Mouse (Mus musculus): ENCODE measurements around the gene Ebf4. TPM values are rescaled to one million over a fixed set of nuclear protein-coding genes. Genes with fewer than 3 reads are reported as not detected.

The Ebf4 gene
- total RNA-seq (2014; rRNA removed): 17.2 and 22.5 TPM in 2 replicates
- polyA plus RNA-seq (2015; fragmentation: Nextera tagmentation; extraction: Ambion mirVana): 6.3 and 6.7 TPM in 2 replicates

DNA sequence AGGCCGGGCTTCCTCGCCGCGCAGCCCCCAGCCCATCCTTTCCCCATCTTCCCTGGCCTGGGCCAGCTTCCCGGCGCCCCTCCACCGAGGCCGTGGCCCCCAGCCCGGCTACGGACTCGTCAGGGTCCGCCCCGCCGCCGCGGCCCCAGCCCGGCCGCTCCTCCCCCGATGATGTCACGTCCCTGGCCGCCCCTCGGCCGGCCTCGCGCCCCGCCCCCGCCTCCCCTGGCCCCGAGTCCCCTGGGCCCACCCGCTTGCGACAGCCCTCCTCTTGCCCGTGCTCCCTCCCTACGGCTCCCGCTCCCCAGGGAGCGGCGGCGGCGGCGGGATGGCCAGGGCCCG lies at the start of gene Ebf4:
Gene Ebf4, plus strand, starts transcription at position 234 of the 342 bp plus-strand sequence.
- H3K27me3 ChIP-seq (ENCODE audit: insufficient read depth, low read length): no peaks in the 10 kb centered on the region
- peak within 1 kb of the TSS; percentile 69 for H3K27ac ChIP-seq (ENCODE audit: low read depth, low read length)
- peak within 1 kb of the TSS; percentile 78 for H3K4me2 ChIP-seq (ENCODE audit: low read depth, low read length, poor library complexity, severe bottlenecking)
- peaks cover 8% of the 10 kb centered on the region for H3K36me3 ChIP-seq (ENCODE audit: insufficient read depth, low read length)
- 2% methylated on average over 12 of the region's 39 CpGs for WGBS
- peak; percentile 74 for ATAC-seq (ENCODE audit: low FRiP score)
- no peaks in the 10 kb centered on the region for H3K9me3 ChIP-seq (ENCODE audit: low read length)
- peak; percentile 67 for DNase-seq (ENCODE audit: low spot score)
- H3K4me1 ChIP-seq (ENCODE audit: insufficient read depth, low read length): peaks cover 4% of the 10 kb centered on the region; the same call in 1 of the 2 replicates
- H3K4me3 ChIP-seq (ENCODE audit: low read depth, low read length): peak within 1 kb of the TSS; percentile 77
- no peak for TF ChIP-seq CTCF (IDR thresholded peaks at IDR 0.05)
- peak within 1 kb of the TSS; percentile 91 for H3K9ac ChIP-seq (replicated peaks; ENCODE audit: low read length, poor library complexity, severe bottlenecking)

- WGBS: 37% methylated on average over 8 of the region's 9 CpGs
- ATAC-seq (ENCODE audit: low FRiP score) (no peak), DNase-seq (ENCODE audit: low spot score) (peak; percentile 40)
- Histone ChIP-seq H3K9ac (replicated peaks; ENCODE audit: low read length, poor library complexity, severe bottlenecking) (no peak overlapping the region), H3K36me3 (ENCODE audit: insufficient read depth, low read length) (no peaks in the 10 kb centered on the region), H3K27ac (ENCODE audit: low read depth, low read length) (no peak overlapping the region), H3K4me1 (ENCODE audit: insufficient read depth, low read length) (no peaks in the 10 kb centered on the region), H3K9me3 (ENCODE audit: low read length) (no peaks in the 10 kb centered on the region), H3K27me3 (ENCODE audit: insufficient read depth, low read length) (no peaks in the 10 kb centered on the region), H3K4me2 (ENCODE audit: low read depth, low read length, poor library complexity, severe bottlenecking) (no peak overlapping the region), H3K4me3 (ENCODE audit: low read depth, low read length) (no peak overlapping the region)
- TF ChIP-seq CTCF (IDR thresholded peaks at IDR 0.05): peak; percentile 60
These were observed 48.1 kb upstream of the Ebf4 start for GRCm38 (mm10) chr2:130246912-130247311.

GRCm38 (mm10) chr2:130248226-130248625 lies 46.7 kb upstream of the Ebf4 start:
- TF ChIP-seq CTCF (IDR thresholded peaks at IDR 0.05): no peak
- Histone ChIP-seq H3K27ac (ENCODE audit: low read depth, low read length) (no peak overlapping the region), H3K4me2 (ENCODE audit: low read depth, low read length, poor library complexity, severe bottlenecking) (no peak overlapping the region), H3K27me3 (ENCODE audit: insufficient read depth, low read length) (no peaks in the 10 kb centered on the region), H3K36me3 (ENCODE audit: insufficient read depth, low read length) (no peaks in the 10 kb centered on the region), H3K9me3 (ENCODE audit: low read length) (no peaks in the 10 kb centered on the region), H3K9ac (replicated peaks; ENCODE audit: low read length, poor library complexity, severe bottlenecking) (no peak overlapping the region), H3K4me1 (ENCODE audit: insufficient read depth, low read length) (no peaks in the 10 kb centered on the region), H3K4me3 (ENCODE audit: low read depth, low read length) (no peak overlapping the region)
- DNase-seq (ENCODE audit: low spot score) (no peak), ATAC-seq (ENCODE audit: low FRiP score) (no peak)
- WGBS: 80% methylated on average over 7 of the region's 7 CpGs

DNA sequence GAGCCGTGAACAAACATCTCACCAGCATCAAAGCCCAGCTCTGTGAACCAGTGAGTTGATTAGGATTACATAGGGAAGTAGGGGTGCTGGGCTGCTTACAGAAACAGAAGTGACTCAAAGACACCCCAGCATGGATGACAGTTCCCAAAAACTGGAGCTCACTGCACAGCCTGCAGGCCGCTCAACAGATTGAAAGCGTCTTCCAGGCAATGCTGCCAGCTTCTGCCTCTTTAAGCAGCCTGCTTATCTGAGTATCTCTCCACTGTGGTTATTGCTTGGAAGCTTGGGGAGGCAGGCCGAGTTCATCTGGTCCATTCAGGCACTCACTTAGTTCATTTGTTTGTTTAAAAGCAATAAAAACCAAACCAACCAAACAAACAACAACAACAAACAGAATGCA lies 38.2 kb upstream of the Ebf4 start:
- 93% methylated on average over 4 of the region's 4 CpGs for whole genome bisulfite sequencing

DNA sequence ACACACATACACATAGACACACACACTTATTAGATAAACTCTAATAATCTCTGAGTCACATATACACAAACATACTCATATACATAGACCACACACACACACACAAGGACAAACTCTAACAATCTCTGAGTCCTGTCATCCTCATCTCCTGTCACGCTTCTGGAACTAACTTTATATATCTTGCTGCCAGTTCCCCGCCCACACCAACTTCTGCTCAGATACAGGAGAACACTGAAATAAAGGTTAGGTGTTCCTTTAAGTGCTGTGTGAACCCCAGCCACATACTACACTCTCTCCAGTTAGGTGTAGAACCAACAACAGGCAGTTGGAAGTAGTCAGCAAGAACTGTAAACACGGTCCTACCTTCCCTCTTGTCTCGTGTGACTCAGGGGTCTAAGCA lies 34.1 kb upstream of the Ebf4 start:
- Histone ChIP-seq H3K9ac (replicated peaks; ENCODE audit: low read length, poor library complexity, severe bottlenecking) (no peak overlapping the region), H3K36me3 (ENCODE audit: insufficient read depth, low read length) (no peaks in the 10 kb centered on the region), H3K4me3 (ENCODE audit: low read depth, low read length) (no peak overlapping the region), H3K4me2 (ENCODE audit: low read depth, low read length, poor library complexity, severe bottlenecking) (no peak overlapping the region), H3K9me3 (ENCODE audit: low read length) (no peaks in the 10 kb centered on the region), H3K27ac (ENCODE audit: low read depth, low read length) (no peak overlapping the region), H3K4me1 (ENCODE audit: insufficient read depth, low read length) (no peaks in the 10 kb centered on the region), H3K27me3 (ENCODE audit: insufficient read depth, low read length) (no peaks in the 10 kb centered on the region)
- ATAC-seq (ENCODE audit: low FRiP score): no peak
- DNase-seq (ENCODE audit: low spot score): no peak
- 90% methylated on average over 4 of the region's 4 CpGs for WGBS
- TF ChIP-seq CTCF (IDR thresholded peaks at IDR 0.05): no peak

More for the DNA sequence above, 38.2 kb upstream of the Ebf4 start:
- DNase-seq (ENCODE audit: low spot score) (no peak), ATAC-seq (ENCODE audit: low FRiP score) (no peak)
- Histone ChIP-seq H3K4me1 (ENCODE audit: insufficient read depth, low read length) (no peaks in the 10 kb centered on the region), H3K4me2 (ENCODE audit: low read depth, low read length, poor library complexity, severe bottlenecking) (no peak overlapping the region), H3K27ac (ENCODE audit: low read depth, low read length) (no peak overlapping the region), H3K36me3 (ENCODE audit: insufficient read depth, low read length) (no peaks in the 10 kb centered on the region), H3K4me3 (ENCODE audit: low read depth, low read length) (no peak overlapping the region), H3K27me3 (ENCODE audit: insufficient read depth, low read length) (no peaks in the 10 kb centered on the region), H3K9ac (replicated peaks; ENCODE audit: low read length, poor library complexity, severe bottlenecking) (no peak overlapping the region), H3K9me3 (ENCODE audit: low read length) (no peaks in the 10 kb centered on the region)
- TF ChIP-seq CTCF (IDR thresholded peaks at IDR 0.05): no peak

DNA sequence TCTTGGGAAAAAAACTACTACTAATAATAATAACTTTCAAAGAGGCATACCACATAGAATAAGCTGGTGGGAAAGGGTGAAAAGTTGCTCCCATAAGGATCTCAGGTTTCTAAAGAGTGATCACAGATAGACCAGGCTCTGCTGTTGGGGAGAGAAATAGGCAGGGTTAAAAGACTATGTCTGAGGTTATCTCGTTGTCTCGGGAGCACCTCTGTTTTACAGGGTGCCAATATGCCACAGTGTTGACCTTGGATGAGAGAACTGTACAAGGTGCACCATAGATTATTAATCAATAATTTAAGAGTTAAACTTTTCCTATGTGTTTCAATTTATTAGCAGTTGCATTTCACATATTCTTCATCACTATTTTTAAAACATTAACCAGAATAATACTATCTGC lies 33.1 kb upstream of the Ebf4 start:
- Histone ChIP-seq H3K9me3 (ENCODE audit: low read length) (no peaks in the 10 kb centered on the region), H3K4me3 (ENCODE audit: low read depth, low read length) (no peak overlapping the region), H3K36me3 (ENCODE audit: insufficient read depth, low read length) (no peaks in the 10 kb centered on the region), H3K27me3 (ENCODE audit: insufficient read depth, low read length) (no peaks in the 10 kb centered on the region), H3K27ac (ENCODE audit: low read depth, low read length) (no peak overlapping the region), H3K4me2 (ENCODE audit: low read depth, low read length, poor library complexity, severe bottlenecking) (no peak overlapping the region), H3K4me1 (ENCODE audit: insufficient read depth, low read length) (no peaks in the 10 kb centered on the region), H3K9ac (replicated peaks; ENCODE audit: low read length, poor library complexity, severe bottlenecking) (no peak overlapping the region)
- 93% methylated on average over 2 of the region's 2 CpGs for WGBS
- no peak for DNase-seq (ENCODE audit: low spot score)
- ATAC-seq (ENCODE audit: low FRiP score): no peak
- no peak for TF ChIP-seq CTCF (IDR thresholded peaks at IDR 0.05)
